Mouse (Mus musculus): ENCODE results near the gene Coro1c. TPM values are rescaled to one million over a fixed set of nuclear protein-coding genes. Genes with fewer than 3 reads are reported as not detected.

Gene Coro1c
- polyA plus RNA-seq, 1 experiment from 2014 or later = 169 TPM

GRCm38 (mm10) chr5:113840443-113840842 lies 68.1 kb downstream of the Coro1c start:
- H3K9me3 ChIP-seq (replicated peaks; ENCODE audit: control insufficient read depth, low read length) = no peaks in the 10 kb centered on the region
- WGBS = 97% methylated on average over 4 of the region's 4 CpGs
- H3K27me3 ChIP-seq (replicated peaks; ENCODE audit: control insufficient read depth, insufficient read depth, low read length) = no peaks in the 10 kb centered on the region
- H3K4me3 ChIP-seq (ENCODE audit: low read depth, low read length) = no peak overlapping the region
- DNase-seq (ENCODE audit: low spot score) (no peak), ATAC-seq (no peak)
- H3K9ac ChIP-seq (ENCODE audit: low read length) = no peak overlapping the region
- peaks cover 49% of the 10 kb centered on the region for H3K36me3 ChIP-seq (ENCODE audit: control insufficient read depth, insufficient read depth, low read length)
- no peak overlapping the region for H3K4me2 ChIP-seq (ENCODE audit: low read length)
- H3K4me1 ChIP-seq (ENCODE audit: control insufficient read depth, insufficient read depth, low read length) = no peaks in the 10 kb centered on the region
- H3K27ac ChIP-seq (ENCODE audit: low read depth, low read length) = no peak overlapping the region

- 90% methylated on average over 10 of the region's 10 CpGs for WGBS
- Histone ChIP-seq H3K4me2 (ENCODE audit: low read length) (no peak overlapping the region), H3K27ac (ENCODE audit: low read depth, low read length) (no peak overlapping the region), H3K36me3 (ENCODE audit: control insufficient read depth, insufficient read depth, low read length) (peaks cover 16% of the 10 kb centered on the region; the same call in 1 of the 2 replicates), H3K4me3 (ENCODE audit: low read depth, low read length) (no peak overlapping the region), H3K9ac (ENCODE audit: low read length) (no peak overlapping the region), H3K27me3 (replicated peaks; ENCODE audit: control insufficient read depth, insufficient read depth, low read length) (no peaks in the 10 kb centered on the region), H3K4me1 (ENCODE audit: control insufficient read depth, insufficient read depth, low read length) (no peaks in the 10 kb centered on the region), H3K9me3 (replicated peaks; ENCODE audit: control insufficient read depth, low read length) (no peaks in the 10 kb centered on the region)
- ATAC-seq (no peak), DNase-seq (ENCODE audit: low spot score) (no peak)
These were observed 71.6 kb downstream of the Coro1c start for GRCm38 (mm10) chr5:113836961-113837360.

GRCm38 (mm10) chr5:113833316-113833947 lies 75.1 kb downstream of the Coro1c start:
- ATAC-seq = no peak
- Histone ChIP-seq H3K4me2 (ENCODE audit: low read length) (no peak overlapping the region), H3K4me1 (ENCODE audit: control insufficient read depth, insufficient read depth, low read length) (no peaks in the 10 kb centered on the region), H3K27ac (ENCODE audit: low read depth, low read length) (no peak overlapping the region), H3K9ac (ENCODE audit: low read length) (no peak overlapping the region), H3K36me3 (ENCODE audit: control insufficient read depth, insufficient read depth, low read length) (no peaks in the 10 kb centered on the region), H3K27me3 (replicated peaks; ENCODE audit: control insufficient read depth, insufficient read depth, low read length) (no peaks in the 10 kb centered on the region), H3K4me3 (ENCODE audit: low read depth, low read length) (no peak overlapping the region), H3K9me3 (replicated peaks; ENCODE audit: control insufficient read depth, low read length) (no peaks in the 10 kb centered on the region)
- WGBS = 78% methylated on average over 16 of the region's 16 CpGs
- DNase-seq (ENCODE audit: low spot score) = no peak

- H3K27ac ChIP-seq (ENCODE audit: low read depth, low read length) = no peak within 1 kb of the TSS
- no peak for ATAC-seq
- no peak within 1 kb of the TSS; the same call in 1 of the 2 replicates for H3K9ac ChIP-seq (ENCODE audit: low read length)
- no peaks in the 10 kb centered on the region for H3K27me3 ChIP-seq (replicated peaks; ENCODE audit: control insufficient read depth, insufficient read depth, low read length)
- DNase-seq (ENCODE audit: low spot score) = no peak
- no peak within 1 kb of the TSS for H3K4me2 ChIP-seq (ENCODE audit: low read length)
- no peaks in the 10 kb centered on the region for H3K36me3 ChIP-seq (ENCODE audit: control insufficient read depth, insufficient read depth, low read length)
- H3K9me3 ChIP-seq (replicated peaks; ENCODE audit: control insufficient read depth, low read length) = no peaks in the 10 kb centered on the region
- H3K4me3 ChIP-seq (ENCODE audit: low read depth, low read length) = no peak within 1 kb of the TSS
- H3K4me1 ChIP-seq (ENCODE audit: control insufficient read depth, insufficient read depth, low read length) = no peaks in the 10 kb centered on the region
- 46% methylated on average over 8 of the region's 8 CpGs for WGBS
These were observed 76.1 kb downstream of the Coro1c start, which contains the start of gene Selplg for GRCm38 (mm10) chr5:113832490-113832901. Gene Selplg (minus strand): TSS chr5:113832644.

- H3K27me3 ChIP-seq (replicated peaks; ENCODE audit: control insufficient read depth, insufficient read depth, low read length) = no peaks in the 10 kb centered on the region
- DNase-seq (ENCODE audit: low spot score) (no peak), ATAC-seq (no peak)
- no peaks in the 10 kb centered on the region for H3K36me3 ChIP-seq (ENCODE audit: control insufficient read depth, insufficient read depth, low read length)
- H3K9me3 ChIP-seq (replicated peaks; ENCODE audit: control insufficient read depth, low read length) = no peaks in the 10 kb centered on the region
- no peaks in the 10 kb centered on the region for H3K4me1 ChIP-seq (ENCODE audit: control insufficient read depth, insufficient read depth, low read length)
- no peak overlapping the region for H3K27ac ChIP-seq (ENCODE audit: low read depth, low read length)
- H3K4me3 ChIP-seq (ENCODE audit: low read depth, low read length) = no peak overlapping the region
- no peak overlapping the region for H3K9ac ChIP-seq (ENCODE audit: low read length)
- WGBS = 67% methylated on average over 3 of the region's 3 CpGs
- no peak overlapping the region for H3K4me2 ChIP-seq (ENCODE audit: low read length)
These were observed 76.8 kb downstream of the Coro1c start for GRCm38 (mm10) chr5:113831741-113832140.

GRCm38 (mm10) chr5:113830796-113831195 lies 77.8 kb downstream of the Coro1c start:
- no peak overlapping the region for H3K9ac ChIP-seq (ENCODE audit: low read length)
- no peak overlapping the region for H3K4me2 ChIP-seq (ENCODE audit: low read length)
- ATAC-seq (no peak), DNase-seq (ENCODE audit: low spot score) (no peak)
- H3K27me3 ChIP-seq (replicated peaks; ENCODE audit: control insufficient read depth, insufficient read depth, low read length) = no peaks in the 10 kb centered on the region
- no peaks in the 10 kb centered on the region for H3K36me3 ChIP-seq (ENCODE audit: control insufficient read depth, insufficient read depth, low read length)
- H3K9me3 ChIP-seq (replicated peaks; ENCODE audit: control insufficient read depth, low read length) = no peaks in the 10 kb centered on the region
- H3K4me1 ChIP-seq (ENCODE audit: control insufficient read depth, insufficient read depth, low read length) = no peaks in the 10 kb centered on the region
- no peak overlapping the region for H3K27ac ChIP-seq (ENCODE audit: low read depth, low read length)
- no peak overlapping the region for H3K4me3 ChIP-seq (ENCODE audit: low read depth, low read length)
- WGBS = 92% methylated on average over 5 of the region's 5 CpGs

- WGBS = 73% methylated on average over 10 of the region's 10 CpGs
- no peak overlapping the region for H3K4me3 ChIP-seq (ENCODE audit: low read depth, low read length)
- H3K27ac ChIP-seq (ENCODE audit: low read depth, low read length) = no peak overlapping the region
- no peak for ATAC-seq
- H3K36me3 ChIP-seq (ENCODE audit: control insufficient read depth, insufficient read depth, low read length) = no peaks in the 10 kb centered on the region
- H3K27me3 ChIP-seq (replicated peaks; ENCODE audit: control insufficient read depth, insufficient read depth, low read length) = no peaks in the 10 kb centered on the region
- no peaks in the 10 kb centered on the region for H3K9me3 ChIP-seq (replicated peaks; ENCODE audit: control insufficient read depth, low read length)
- no peak overlapping the region for H3K9ac ChIP-seq (ENCODE audit: low read length)
- no peaks in the 10 kb centered on the region for H3K4me1 ChIP-seq (ENCODE audit: control insufficient read depth, insufficient read depth, low read length)
- no peak for DNase-seq (ENCODE audit: low spot score)
- no peak overlapping the region for H3K4me2 ChIP-seq (ENCODE audit: low read length)
These were observed 78.3 kb downstream of the Coro1c start for GRCm38 (mm10) chr5:113830292-113830643.

GRCm38 (mm10) chr5:113829566-113830291 lies 78.8 kb downstream of the Coro1c start:
- Histone ChIP-seq H3K27ac (ENCODE audit: low read depth, low read length) (no peak overlapping the region), H3K4me2 (ENCODE audit: low read length) (no peak overlapping the region), H3K27me3 (replicated peaks; ENCODE audit: control insufficient read depth, insufficient read depth, low read length) (no peaks in the 10 kb centered on the region), H3K4me1 (ENCODE audit: control insufficient read depth, insufficient read depth, low read length) (no peaks in the 10 kb centered on the region), H3K9me3 (replicated peaks; ENCODE audit: control insufficient read depth, low read length) (no peaks in the 10 kb centered on the region), H3K9ac (ENCODE audit: low read length) (no peak overlapping the region), H3K36me3 (ENCODE audit: control insufficient read depth, insufficient read depth, low read length) (no peaks in the 10 kb centered on the region), H3K4me3 (ENCODE audit: low read depth, low read length) (no peak overlapping the region)
- 82% methylated on average over 7 of the region's 7 CpGs for WGBS
- no peak for DNase-seq (ENCODE audit: low spot score)
- no peak for ATAC-seq

GRCm38 (mm10) chr5:113828481-113828880 lies 80.1 kb downstream of the Coro1c start:
- ATAC-seq (no peak), DNase-seq (ENCODE audit: low spot score) (no peak)
- WGBS = 67% methylated on average over 7 of the region's 7 CpGs
- Histone ChIP-seq H3K4me1 (ENCODE audit: control insufficient read depth, insufficient read depth, low read length) (no peaks in the 10 kb centered on the region), H3K27ac (ENCODE audit: low read depth, low read length) (no peak overlapping the region), H3K36me3 (ENCODE audit: control insufficient read depth, insufficient read depth, low read length) (no peaks in the 10 kb centered on the region), H3K4me3 (ENCODE audit: low read depth, low read length) (no peak overlapping the region), H3K9me3 (replicated peaks; ENCODE audit: control insufficient read depth, low read length) (no peaks in the 10 kb centered on the region), H3K9ac (ENCODE audit: low read length) (no peak overlapping the region), H3K4me2 (ENCODE audit: low read length) (no peak overlapping the region), H3K27me3 (replicated peaks; ENCODE audit: control insufficient read depth, insufficient read depth, low read length) (no peaks in the 10 kb centered on the region)

Measured in forebrain, embryonic 14.5 days (tissue).